Mouse (Mus musculus): ENCODE results near the gene Sec11a.

DNA sequence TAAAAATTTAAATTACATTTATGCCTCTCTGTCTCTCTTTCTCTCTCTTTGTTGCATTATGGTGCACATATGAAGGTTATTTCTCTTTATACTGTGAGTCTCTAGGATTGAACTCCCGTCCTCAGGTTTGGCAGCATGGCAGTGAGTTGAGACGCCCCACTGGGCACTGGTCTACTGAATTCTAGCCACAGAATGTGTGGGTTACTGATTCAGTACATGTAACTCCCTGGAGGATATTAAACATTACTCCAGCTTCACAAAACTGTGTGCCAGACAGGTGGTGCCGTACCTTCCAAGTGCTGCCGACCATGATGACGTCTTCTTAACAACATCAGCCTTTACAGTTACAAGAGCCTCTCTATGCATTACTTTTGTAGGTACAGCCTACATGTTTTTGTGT, 24.5 kb upstream of the Sec11a start:
- TF ChIP-seq POLR2A (IDR thresholded peaks at IDR 0.05; ENCODE audit: insufficient read depth, low read depth, low read length) (no peak), CTCF (IDR thresholded peaks at IDR 0.05) (no peak)

All from heart, adult 2 months (tissue).